Mouse (Mus musculus): ENCODE measurements around the gene Chl1.

Gene Chl1

GRCm38 (mm10) chr6:103558894-103559225 is 48.5 kb downstream of the Chl1 start:
- Histone ChIP-seq H3K4me1 (replicated peaks; ENCODE audit: low read depth, low read length) (no peaks in the 10 kb centered on the region), H3K9me3 (ENCODE audit: low read length) (no peaks in the 10 kb centered on the region), H3K27me3 (ENCODE audit: insufficient read depth, low read length) (no peaks in the 10 kb centered on the region), H3K4me3 (replicated peaks; ENCODE audit: low read length) (no peak overlapping the region), H3K36me3 (ENCODE audit: insufficient read depth, low read length) (no peaks in the 10 kb centered on the region)
- TF ChIP-seq NANOG (IDR thresholded peaks at IDR 0.05; ENCODE audit: borderline replicate concordance, low read length) = no peak
- TF ChIP-seq CTCF (conservative IDR thresholded peaks at IDR 0.05; ENCODE audit: low read length) = no peak
- TF ChIP-seq POU5F1 (IDR thresholded peaks at IDR 0.05; ENCODE audit: borderline replicate concordance, low read length) = no peak

GRCm38 (mm10) chr6:103559344-103559743 is 49.0 kb downstream of the Chl1 start:
- H3K27me3 ChIP-seq (ENCODE audit: insufficient read depth, low read length) = no peaks in the 10 kb centered on the region
- H3K9me3 ChIP-seq (ENCODE audit: low read length) = no peaks in the 10 kb centered on the region
- H3K4me1 ChIP-seq (replicated peaks; ENCODE audit: low read depth, low read length) = no peaks in the 10 kb centered on the region
- TF ChIP-seq POU5F1 (IDR thresholded peaks at IDR 0.05; ENCODE audit: borderline replicate concordance, low read length) (no peak), CTCF (conservative IDR thresholded peaks at IDR 0.05; ENCODE audit: low read length) (no peak), NANOG (IDR thresholded peaks at IDR 0.05; ENCODE audit: borderline replicate concordance, low read length) (no peak)
- H3K4me3 ChIP-seq (replicated peaks; ENCODE audit: low read length) = no peak overlapping the region
- H3K36me3 ChIP-seq (ENCODE audit: insufficient read depth, low read length) = no peaks in the 10 kb centered on the region

GRCm38 (mm10) chr6:103564811-103565210 is 54.4 kb downstream of the Chl1 start:
- H3K9me3 ChIP-seq (ENCODE audit: low read length) = no peaks in the 10 kb centered on the region
- H3K4me3 ChIP-seq (replicated peaks; ENCODE audit: low read length) = no peak overlapping the region
- H3K36me3 ChIP-seq (ENCODE audit: insufficient read depth, low read length) = no peaks in the 10 kb centered on the region
- no peak for TF ChIP-seq POU5F1 (IDR thresholded peaks at IDR 0.05; ENCODE audit: borderline replicate concordance, low read length)
- TF ChIP-seq CTCF (conservative IDR thresholded peaks at IDR 0.05; ENCODE audit: low read length) = no peak
- TF ChIP-seq NANOG (IDR thresholded peaks at IDR 0.05; ENCODE audit: borderline replicate concordance, low read length) = no peak
- H3K27me3 ChIP-seq (ENCODE audit: insufficient read depth, low read length) = no peaks in the 10 kb centered on the region
- no peaks in the 10 kb centered on the region for H3K4me1 ChIP-seq (replicated peaks; ENCODE audit: low read depth, low read length)

- no peaks in the 10 kb centered on the region for H3K4me1 ChIP-seq (replicated peaks; ENCODE audit: low read depth, low read length)
- H3K9me3 ChIP-seq (ENCODE audit: low read length) = no peaks in the 10 kb centered on the region
- no peaks in the 10 kb centered on the region for H3K27me3 ChIP-seq (ENCODE audit: insufficient read depth, low read length)
- H3K36me3 ChIP-seq (ENCODE audit: insufficient read depth, low read length) = no peaks in the 10 kb centered on the region
- TF ChIP-seq NANOG (IDR thresholded peaks at IDR 0.05; ENCODE audit: borderline replicate concordance, low read length) (no peak), CTCF (conservative IDR thresholded peaks at IDR 0.05; ENCODE audit: low read length) (no peak), POU5F1 (IDR thresholded peaks at IDR 0.05; ENCODE audit: borderline replicate concordance, low read length) (no peak)
- no peak overlapping the region for H3K4me3 ChIP-seq (replicated peaks; ENCODE audit: low read length)
Observed at GRCm38 (mm10) chr6:103567247-103567646, 56.9 kb downstream of the Chl1 start.

- Histone ChIP-seq H3K27me3 (ENCODE audit: insufficient read depth, low read length) (no peaks in the 10 kb centered on the region), H3K4me3 (replicated peaks; ENCODE audit: low read length) (no peak overlapping the region), H3K9me3 (ENCODE audit: low read length) (no peaks in the 10 kb centered on the region), H3K4me1 (replicated peaks; ENCODE audit: low read depth, low read length) (no peaks in the 10 kb centered on the region), H3K36me3 (ENCODE audit: insufficient read depth, low read length) (no peaks in the 10 kb centered on the region)
- no peak for TF ChIP-seq CTCF (conservative IDR thresholded peaks at IDR 0.05; ENCODE audit: low read length)
- TF ChIP-seq POU5F1 (IDR thresholded peaks at IDR 0.05; ENCODE audit: borderline replicate concordance, low read length) = no peak
- no peak for TF ChIP-seq NANOG (IDR thresholded peaks at IDR 0.05; ENCODE audit: borderline replicate concordance, low read length)
Observed at GRCm38 (mm10) chr6:103572659-103573058, 62.3 kb downstream of the Chl1 start.

GRCm38 (mm10) chr6:103584224-103584623 is 73.8 kb downstream of the Chl1 start:
- H3K36me3 ChIP-seq (ENCODE audit: insufficient read depth, low read length) = no peaks in the 10 kb centered on the region

GRCm38 (mm10) chr6:103585667-103586066 is 75.3 kb downstream of the Chl1 start:
- peak; percentile 63; the same call in 1 of the 2 replicates for TF ChIP-seq NANOG (IDR thresholded peaks at IDR 0.05; ENCODE audit: borderline replicate concordance, low read length)
- no peak for TF ChIP-seq CTCF (conservative IDR thresholded peaks at IDR 0.05; ENCODE audit: low read length)
- H3K4me1 ChIP-seq (replicated peaks; ENCODE audit: low read depth, low read length) = no peaks in the 10 kb centered on the region
- H3K9me3 ChIP-seq (ENCODE audit: low read length) = peaks cover 4% of the 10 kb centered on the region; the same call in 1 of the 2 replicates

More at GRCm38 (mm10) chr6:103584224-103584623, 73.8 kb downstream of the Chl1 start:
- H3K4me3 ChIP-seq (replicated peaks; ENCODE audit: low read length) = no peak overlapping the region
- no peaks in the 10 kb centered on the region for H3K4me1 ChIP-seq (replicated peaks; ENCODE audit: low read depth, low read length)
- H3K9me3 ChIP-seq (ENCODE audit: low read length) = peaks cover 4% of the 10 kb centered on the region; the same call in 1 of the 2 replicates
- TF ChIP-seq POU5F1 (IDR thresholded peaks at IDR 0.05; ENCODE audit: borderline replicate concordance, low read length) (no peak), CTCF (conservative IDR thresholded peaks at IDR 0.05; ENCODE audit: low read length) (no peak), NANOG (IDR thresholded peaks at IDR 0.05; ENCODE audit: borderline replicate concordance, low read length) (no peak)
- H3K27me3 ChIP-seq (ENCODE audit: insufficient read depth, low read length) = no peaks in the 10 kb centered on the region

GRCm38 (mm10) chr6:103586081-103586480 is 75.7 kb downstream of the Chl1 start:
- no peak overlapping the region for H3K4me3 ChIP-seq (replicated peaks; ENCODE audit: low read length)
- H3K27me3 ChIP-seq (ENCODE audit: insufficient read depth, low read length) = no peaks in the 10 kb centered on the region
- no peaks in the 10 kb centered on the region for H3K36me3 ChIP-seq (ENCODE audit: insufficient read depth, low read length)
- no peak for TF ChIP-seq CTCF (conservative IDR thresholded peaks at IDR 0.05; ENCODE audit: low read length)
- TF ChIP-seq POU5F1 (IDR thresholded peaks at IDR 0.05; ENCODE audit: borderline replicate concordance, low read length) = no peak
- TF ChIP-seq NANOG (IDR thresholded peaks at IDR 0.05; ENCODE audit: borderline replicate concordance, low read length) = no peak
- peaks cover 4% of the 10 kb centered on the region; the same call in 1 of the 2 replicates for H3K9me3 ChIP-seq (ENCODE audit: low read length)
- H3K4me1 ChIP-seq (replicated peaks; ENCODE audit: low read depth, low read length) = no peaks in the 10 kb centered on the region

More at GRCm38 (mm10) chr6:103585667-103586066, 75.3 kb downstream of the Chl1 start:
- Histone ChIP-seq H3K27me3 (ENCODE audit: insufficient read depth, low read length) (no peaks in the 10 kb centered on the region), H3K4me3 (replicated peaks; ENCODE audit: low read length) (no peak overlapping the region), H3K36me3 (ENCODE audit: insufficient read depth, low read length) (no peaks in the 10 kb centered on the region)

GRCm38 (mm10) chr6:103602070-103602469 is 91.7 kb downstream of the Chl1 start:
- no peaks in the 10 kb centered on the region for H3K9me3 ChIP-seq (ENCODE audit: low read length)
- H3K27me3 ChIP-seq (ENCODE audit: insufficient read depth, low read length) = no peaks in the 10 kb centered on the region
- no peak for TF ChIP-seq CTCF (conservative IDR thresholded peaks at IDR 0.05; ENCODE audit: low read length)
- no peak for TF ChIP-seq POU5F1 (IDR thresholded peaks at IDR 0.05; ENCODE audit: borderline replicate concordance, low read length)
- no peak for TF ChIP-seq NANOG (IDR thresholded peaks at IDR 0.05; ENCODE audit: borderline replicate concordance, low read length)
- no peaks in the 10 kb centered on the region for H3K4me1 ChIP-seq (replicated peaks; ENCODE audit: low read depth, low read length)
- no peak overlapping the region for H3K4me3 ChIP-seq (replicated peaks; ENCODE audit: low read length)
- H3K36me3 ChIP-seq (ENCODE audit: insufficient read depth, low read length) = no peaks in the 10 kb centered on the region
